Mouse (Mus musculus): Measurements from ENCODE around the gene Calhm4. TPM values are rescaled to one million over a fixed set of nuclear protein-coding genes. Genes with fewer than 3 reads are reported as not detected.

Calhm4 gene
- not detected in 2 replicates for polyA plus RNA-seq (2012; rRNA removed)

GRCm38 (mm10) chr10:34044210-34044609, at the start of gene Calhm4:
Gene Calhm4, minus strand, starts transcription at chr10:34044310.
- H3K27me3 ChIP-seq (ENCODE audit: control insufficient read depth, insufficient read depth, low read length), result no peaks in the 10 kb centered on the region
- no peak within 1 kb of the TSS for H3K27ac ChIP-seq (ENCODE audit: insufficient read depth, low read depth, low read length)
- TF ChIP-seq CTCF (IDR thresholded peaks at IDR 0.05; ENCODE audit: extremely low read depth, insufficient read length, insufficient replicate concordance, low read depth, low read length), result no peak
- no peak for TF ChIP-seq POLR2A (IDR thresholded peaks at IDR 0.05; ENCODE audit: low read depth, low read length)
- H3K4me1 ChIP-seq (ENCODE audit: control insufficient read depth, insufficient read depth, insufficient read length, low read length), result no peaks in the 10 kb centered on the region
- 74% methylated on average over 5 of the region's 5 CpGs for WGBS
- H3K36me3 ChIP-seq (ENCODE audit: control insufficient read depth, insufficient read depth, low read length), result no peaks in the 10 kb centered on the region
- no peak within 1 kb of the TSS for H3K4me3 ChIP-seq (ENCODE audit: low read depth, low read length)

- TF ChIP-seq CTCF (IDR thresholded peaks at IDR 0.05; ENCODE audit: extremely low read depth, insufficient read length, insufficient replicate concordance, low read depth, low read length) (no peak), POLR2A (IDR thresholded peaks at IDR 0.05; ENCODE audit: low read depth, low read length) (no peak)
- Histone ChIP-seq H3K27ac (ENCODE audit: insufficient read depth, low read depth, low read length) (no peak overlapping the region), H3K4me3 (ENCODE audit: low read depth, low read length) (no peak overlapping the region), H3K27me3 (ENCODE audit: control insufficient read depth, insufficient read depth, low read length) (no peaks in the 10 kb centered on the region), H3K4me1 (ENCODE audit: control insufficient read depth, insufficient read depth, insufficient read length, low read length) (no peaks in the 10 kb centered on the region), H3K36me3 (ENCODE audit: control insufficient read depth, insufficient read depth, low read length) (no peaks in the 10 kb centered on the region)
- 63% methylated on average over 5 of the region's 5 CpGs for WGBS
These were observed 47.8 kb upstream of the Calhm4 start for GRCm38 (mm10) chr10:34091888-34092287.

GRCm38 (mm10) chr10:34090481-34090880, 46.4 kb upstream of the Calhm4 start:
- no peak overlapping the region for H3K27ac ChIP-seq (ENCODE audit: insufficient read depth, low read depth, low read length)
- H3K4me1 ChIP-seq (ENCODE audit: control insufficient read depth, insufficient read depth, insufficient read length, low read length), result no peaks in the 10 kb centered on the region
- 71% methylated on average over 1 of the region's 1 CpGs for WGBS
- no peaks in the 10 kb centered on the region for H3K27me3 ChIP-seq (ENCODE audit: control insufficient read depth, insufficient read depth, low read length)
- TF ChIP-seq POLR2A (IDR thresholded peaks at IDR 0.05; ENCODE audit: low read depth, low read length) (no peak), CTCF (IDR thresholded peaks at IDR 0.05; ENCODE audit: extremely low read depth, insufficient read length, insufficient replicate concordance, low read depth, low read length) (no peak)
- H3K36me3 ChIP-seq (ENCODE audit: control insufficient read depth, insufficient read depth, low read length), result no peaks in the 10 kb centered on the region
- no peak overlapping the region for H3K4me3 ChIP-seq (ENCODE audit: low read depth, low read length)

- H3K36me3 ChIP-seq (ENCODE audit: control insufficient read depth, insufficient read depth, low read length), result no peaks in the 10 kb centered on the region
These were observed 45.4 kb upstream of the Calhm4 start for GRCm38 (mm10) chr10:34089517-34089916.

GRCm38 (mm10) chr10:34088515-34088914, 44.4 kb upstream of the Calhm4 start:
- Histone ChIP-seq H3K36me3 (ENCODE audit: control insufficient read depth, insufficient read depth, low read length) (no peaks in the 10 kb centered on the region), H3K4me1 (ENCODE audit: control insufficient read depth, insufficient read depth, insufficient read length, low read length) (no peaks in the 10 kb centered on the region), H3K4me3 (ENCODE audit: low read depth, low read length) (no peak overlapping the region), H3K27ac (ENCODE audit: insufficient read depth, low read depth, low read length) (no peak overlapping the region), H3K27me3 (ENCODE audit: control insufficient read depth, insufficient read depth, low read length) (no peaks in the 10 kb centered on the region)
- WGBS, result 74% methylated on average over 2 of the region's 2 CpGs
- TF ChIP-seq CTCF (IDR thresholded peaks at IDR 0.05; ENCODE audit: extremely low read depth, insufficient read length, insufficient replicate concordance, low read depth, low read length), result no peak
- no peak for TF ChIP-seq POLR2A (IDR thresholded peaks at IDR 0.05; ENCODE audit: low read depth, low read length)

More at GRCm38 (mm10) chr10:34089517-34089916, 45.4 kb upstream of the Calhm4 start:
- WGBS, result 42% methylated on average over 3 of the region's 3 CpGs
- H3K27ac ChIP-seq (ENCODE audit: insufficient read depth, low read depth, low read length), result no peak overlapping the region
- no peak overlapping the region for H3K4me3 ChIP-seq (ENCODE audit: low read depth, low read length)
- no peaks in the 10 kb centered on the region for H3K4me1 ChIP-seq (ENCODE audit: control insufficient read depth, insufficient read depth, insufficient read length, low read length)
- TF ChIP-seq POLR2A (IDR thresholded peaks at IDR 0.05; ENCODE audit: low read depth, low read length) (no peak), CTCF (IDR thresholded peaks at IDR 0.05; ENCODE audit: extremely low read depth, insufficient read length, insufficient replicate concordance, low read depth, low read length) (no peak)
- H3K27me3 ChIP-seq (ENCODE audit: control insufficient read depth, insufficient read depth, low read length), result no peaks in the 10 kb centered on the region

GRCm38 (mm10) chr10:34086514-34086913, 42.4 kb upstream of the Calhm4 start:
- H3K4me1 ChIP-seq (ENCODE audit: control insufficient read depth, insufficient read depth, insufficient read length, low read length), result no peaks in the 10 kb centered on the region
- 69% methylated on average over 1 of the region's 1 CpGs for WGBS
- H3K27me3 ChIP-seq (ENCODE audit: control insufficient read depth, insufficient read depth, low read length), result no peaks in the 10 kb centered on the region
- no peak overlapping the region for H3K27ac ChIP-seq (ENCODE audit: insufficient read depth, low read depth, low read length)
- no peak overlapping the region for H3K4me3 ChIP-seq (ENCODE audit: low read depth, low read length)
- H3K36me3 ChIP-seq (ENCODE audit: control insufficient read depth, insufficient read depth, low read length), result no peaks in the 10 kb centered on the region
- no peak for TF ChIP-seq CTCF (IDR thresholded peaks at IDR 0.05; ENCODE audit: extremely low read depth, insufficient read length, insufficient replicate concordance, low read depth, low read length)
- TF ChIP-seq POLR2A (IDR thresholded peaks at IDR 0.05; ENCODE audit: low read depth, low read length), result no peak

GRCm38 (mm10) chr10:34074522-34075200, 30.6 kb upstream of the Calhm4 start:
- Histone ChIP-seq H3K27me3 (ENCODE audit: control insufficient read depth, insufficient read depth, low read length) (no peaks in the 10 kb centered on the region), H3K4me1 (ENCODE audit: control insufficient read depth, insufficient read depth, insufficient read length, low read length) (no peaks in the 10 kb centered on the region), H3K36me3 (ENCODE audit: control insufficient read depth, insufficient read depth, low read length) (no peaks in the 10 kb centered on the region), H3K27ac (ENCODE audit: insufficient read depth, low read depth, low read length) (no peak overlapping the region), H3K4me3 (ENCODE audit: low read depth, low read length) (no peak overlapping the region)
- WGBS, result 85% methylated on average over 5 of the region's 5 CpGs
- TF ChIP-seq POLR2A (IDR thresholded peaks at IDR 0.05; ENCODE audit: low read depth, low read length) (no peak), CTCF (IDR thresholded peaks at IDR 0.05; ENCODE audit: extremely low read depth, insufficient read length, insufficient replicate concordance, low read depth, low read length) (no peak)
